Mouse (Mus musculus): ENCODE results near the gene Mdp1.

DNA sequence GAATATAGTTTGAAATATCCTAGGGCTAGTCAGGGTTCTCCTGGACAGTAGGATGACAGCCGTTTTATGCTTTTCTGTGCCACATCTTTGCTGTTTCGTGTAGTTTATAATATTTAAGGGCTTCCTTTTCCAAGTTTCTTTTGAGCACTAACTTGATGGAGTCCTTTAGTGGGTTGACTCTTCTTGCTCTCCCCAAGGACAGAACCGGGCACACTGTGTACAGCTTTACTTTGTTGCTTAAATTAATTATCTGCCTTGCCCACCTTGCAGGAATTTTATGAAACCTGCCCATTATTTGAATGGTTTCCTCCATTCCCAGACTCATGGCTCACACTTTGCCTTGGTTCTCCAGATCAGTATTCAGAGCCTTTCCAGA lies 21.8 kb upstream of the Mdp1 start:
- TF ChIP-seq GATA1 (IDR thresholded peaks at IDR 0.05; ENCODE audit: borderline replicate concordance, low read length), result no peak
- TF ChIP-seq FLI1 (IDR thresholded peaks at IDR 0.05; ENCODE audit: low read length), result no peak
